Comparison of ENCODE assay signal across 1 mouse cellular context in the genomic region with DNA sequence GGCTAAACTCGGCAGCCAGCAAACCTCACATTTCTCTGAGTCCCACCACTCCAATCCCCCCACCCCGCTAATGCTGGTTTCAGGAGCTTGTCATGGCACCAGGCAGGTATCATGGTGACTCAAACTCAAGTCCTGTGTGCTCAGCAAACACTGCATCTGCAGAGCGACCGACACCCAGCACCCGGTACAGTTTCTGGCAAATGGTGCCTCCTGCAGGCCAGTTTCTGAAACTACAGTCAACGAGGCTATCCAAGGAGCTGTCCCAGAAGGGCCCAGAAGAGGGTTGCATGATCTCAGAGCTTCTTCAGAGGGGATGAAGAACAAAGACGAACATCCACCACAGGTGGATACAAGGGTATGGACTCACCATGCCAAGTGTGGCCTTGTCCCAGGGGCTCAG.
TF ChIP-seq lines count a peak whose summit lies in the region.

No protein-coding gene starts in this region.

TF ChIP-seq in CH12.LX, 34 proteins besides CTCF, POLR2A, EP300 and RAD21 (continued from another document):
- no peak for TF ChIP-seq ZKSCAN1 (IDR thresholded peaks at IDR 0.05; ENCODE audit: borderline replicate concordance, low read depth, low read length)
